Mouse (Mus musculus) lung, embryonic 14.5 days (tissue): ENCODE results near the gene Gm17190. TPM values are rescaled to one million over a fixed set of nuclear protein-coding genes. Genes with fewer than 3 reads are reported as not detected.

Source experiments
- ATAC-seq: fragments of 200-750 bp; cut with Nextera tagmentation; 2 replicates; pipeline ENCODE4 v1.8.0; 2017; ENCODE audit warnings: mild to moderate bottlenecking, moderate TSS enrichment, moderate library complexity; ENCODE audit not compliant: insufficient read depth
- DNase-seq: peaks from one replicate; pipeline ENCODE4 v3.0.0-alpha.2; 2015
- H3K27ac ChIP-seq: fragments of 300-500 bp; sonication (generic); 2 replicates; pipeline ENCODE4 v1.5.1; 2014; ENCODE audit warnings: low read depth, mild to moderate bottlenecking, moderate library complexity
- H3K27me3 ChIP-seq: fragments of 300-500 bp; sonication (generic); 2 replicates; pipeline ENCODE4 v1.6.1; 2014; ENCODE audit warnings: low read length, control low read depth; ENCODE audit not compliant: insufficient read depth
- H3K36me3 ChIP-seq: fragments of 300-500 bp; sonication (generic); 2 replicates; pipeline ENCODE4 v1.6.1; 2014; ENCODE audit warnings: control low read depth; ENCODE audit not compliant: insufficient read depth
- H3K4me1 ChIP-seq: fragments of 300-500 bp; sonication (generic); 2 replicates; pipeline ENCODE4 v1.6.1; 2014; ENCODE audit warnings: antibody characterized with exemption, control low read depth; ENCODE audit not compliant: insufficient read depth
- H3K4me2 ChIP-seq: fragments of 300-500 bp; sonication (generic); 2 replicates; pipeline ENCODE4 v1.6.1; 2014; ENCODE audit warnings: mild to moderate bottlenecking
- H3K4me3 ChIP-seq: fragments of 300-500 bp; sonication (generic); 2 replicates; pipeline ENCODE4 v1.5.1; 2014; ENCODE audit warnings: low read depth, low read length
- H3K9ac ChIP-seq: fragments of 300-500 bp; sonication (generic); 2 replicates; pipeline ENCODE4 v1.6.1; 2014
- H3K9me3 ChIP-seq: fragments of 300-500 bp; sonication (generic); 2 replicates; pipeline ENCODE4 v1.6.1; 2016; ENCODE audit warnings: low read depth, low read length, control low read depth
- CTCF ChIP-seq: IDR thresholded peaks from 2 replicates; pipeline ENCODE4 v1.5.1; 2016; ENCODE audit warnings: antibody characterized with exemption, low read depth
- WGBS: fragments of 180-500 bp; shearing (Covaris S2); extraction: QIAGEN DNeasy Blood & Tissue Kit; methylation state at CpG from one replicate; pipeline ENCODE4 v1.1.7; 2014; 5-methylcytosine and 5-hydroxymethylcytosine counted together
- polyA plus RNA-seq: library from polyadenylated mRNA; unstranded; fragments of >200 nt; fragmentation: Nextera tagmentation; extraction: Ambion mirVana; gene quantifications from 2 replicates; pipeline ENCODE4 v1.2.1, GENCODE M21; 2014

Gm17190 gene
- polyA plus RNA-seq, 1 experiment from 2014 or later, result not detected

- Histone ChIP-seq H3K9ac (no peak overlapping the region), H3K27ac (no peak overlapping the region), H3K27me3 (no peaks in the 10 kb centered on the region), H3K9me3 (no peaks in the 10 kb centered on the region), H3K4me3 (no peak overlapping the region), H3K4me2 (no peak overlapping the region), H3K36me3 (no peaks in the 10 kb centered on the region), H3K4me1 (no peaks in the 10 kb centered on the region)
- TF ChIP-seq CTCF, result no peak
- WGBS, result 77% methylated on average over 7 of the region's 7 CpGs
- no peak for DNase-seq
- ATAC-seq, result no peak
Observed at GRCm38 (mm10) chr13:96085581-96086302, 3.9 kb downstream of the Gm17190 start.

- Histone ChIP-seq H3K9ac (no peak overlapping the region), H3K4me2 (no peak overlapping the region), H3K27me3 (no peaks in the 10 kb centered on the region), H3K36me3 (no peaks in the 10 kb centered on the region), H3K4me3 (no peak overlapping the region), H3K27ac (no peak overlapping the region), H3K4me1 (no peaks in the 10 kb centered on the region), H3K9me3 (no peaks in the 10 kb centered on the region)
- WGBS, result 65% methylated on average over 4 of the region's 4 CpGs
- ATAC-seq (no peak), DNase-seq (no peak)
- no peak for TF ChIP-seq CTCF
Observed at GRCm38 (mm10) chr13:96090929-96091328, 9.1 kb downstream of the Gm17190 start.

GRCm38 (mm10) chr13:96106367-96106766 is 24.5 kb downstream of the Gm17190 start:
- H3K36me3 ChIP-seq, result no peaks in the 10 kb centered on the region
- no peak overlapping the region for H3K9ac ChIP-seq
- WGBS, result 57% methylated on average over 4 of the region's 4 CpGs
- no peak overlapping the region for H3K27ac ChIP-seq
- DNase-seq (peak; percentile 40), ATAC-seq (no peak)
- H3K9me3 ChIP-seq, result no peaks in the 10 kb centered on the region
- no peak overlapping the region for H3K4me2 ChIP-seq
- no peaks in the 10 kb centered on the region for H3K27me3 ChIP-seq
- no peaks in the 10 kb centered on the region for H3K4me1 ChIP-seq
- H3K4me3 ChIP-seq, result no peak overlapping the region
- TF ChIP-seq CTCF, result no peak

GRCm38 (mm10) chr13:96110767-96111166 is 28.9 kb downstream of the Gm17190 start:
- H3K4me1 ChIP-seq, result no peaks in the 10 kb centered on the region
- no peak for TF ChIP-seq CTCF
- 79% methylated on average over 3 of the region's 3 CpGs for WGBS
- no peaks in the 10 kb centered on the region for H3K27me3 ChIP-seq
- H3K9ac ChIP-seq, result no peak overlapping the region
- H3K4me2 ChIP-seq, result no peak overlapping the region
- H3K27ac ChIP-seq, result no peak overlapping the region
- no peak overlapping the region for H3K4me3 ChIP-seq
- no peaks in the 10 kb centered on the region for H3K36me3 ChIP-seq
- no peaks in the 10 kb centered on the region for H3K9me3 ChIP-seq
- DNase-seq, result no peak
- no peak for ATAC-seq

GRCm38 (mm10) chr13:96112711-96113110 is 30.9 kb downstream of the Gm17190 start:
- no peaks in the 10 kb centered on the region for H3K36me3 ChIP-seq
- H3K4me1 ChIP-seq, result no peaks in the 10 kb centered on the region
- H3K27ac ChIP-seq, result no peak overlapping the region
- ATAC-seq (no peak), DNase-seq (no peak)
- TF ChIP-seq CTCF, result no peak
- H3K27me3 ChIP-seq, result no peaks in the 10 kb centered on the region
- H3K9ac ChIP-seq, result no peak overlapping the region
- H3K9me3 ChIP-seq, result no peaks in the 10 kb centered on the region
- no peak overlapping the region for H3K4me3 ChIP-seq
- H3K4me2 ChIP-seq, result no peak overlapping the region
- WGBS, result 64% methylated on average over 2 of the region's 2 CpGs

GRCm38 (mm10) chr13:96125011-96125410 is 43.2 kb downstream of the Gm17190 start:
- no peak for ATAC-seq
- 62% methylated on average over 5 of the region's 5 CpGs for WGBS

GRCm38 (mm10) chr13:96126669-96127068 is 44.8 kb downstream of the Gm17190 start:
- WGBS, result 63% methylated on average over 6 of the region's 6 CpGs
- H3K36me3 ChIP-seq, result no peaks in the 10 kb centered on the region
- H3K9me3 ChIP-seq, result no peaks in the 10 kb centered on the region
- no peaks in the 10 kb centered on the region for H3K4me1 ChIP-seq
- no peak for TF ChIP-seq CTCF
- ATAC-seq, result no peak
- H3K4me2 ChIP-seq, result no peak overlapping the region
- no peak for DNase-seq
- no peak overlapping the region for H3K4me3 ChIP-seq
- H3K9ac ChIP-seq, result no peak overlapping the region
- no peak overlapping the region for H3K27ac ChIP-seq
- peaks cover 36% of the 10 kb centered on the region for H3K27me3 ChIP-seq

More at GRCm38 (mm10) chr13:96125011-96125410, 43.2 kb downstream of the Gm17190 start:
- Histone ChIP-seq H3K9me3 (no peaks in the 10 kb centered on the region), H3K27ac (no peak overlapping the region), H3K27me3 (peaks cover 20% of the 10 kb centered on the region), H3K4me2 (no peak overlapping the region), H3K36me3 (no peaks in the 10 kb centered on the region), H3K9ac (no peak overlapping the region), H3K4me3 (no peak overlapping the region), H3K4me1 (no peaks in the 10 kb centered on the region)
- no peak for DNase-seq
- no peak for TF ChIP-seq CTCF
